Mouse (Mus musculus): ENCODE results near the gene Gpn1. TPM values are rescaled to one million over a fixed set of nuclear protein-coding genes. Genes with fewer than 3 reads are reported as not detected.

Gpn1 gene
- polyA plus RNA-seq, 1 experiment from 2014 or later: 52.7 TPM

Other genes starting within 250 kb of the Gpn1 start
- gene Krtcap3, start 243.1 kb upstream of the Gpn1 start, polyA plus RNA-seq (2014; fragmentation: Nextera tagmentation; extraction: Ambion mirVana): 7.1 and 7.7 TPM in 2 replicates
- 22.7 and 30.7 TPM in 2 replicates for gene Ift172, start 203.6 kb upstream of the Gpn1 start, polyA plus RNA-seq (2014; fragmentation: Nextera tagmentation; extraction: Ambion mirVana)
- gene Fndc4, start 198.7 kb upstream of the Gpn1 start, polyA plus RNA-seq (2014; fragmentation: Nextera tagmentation; extraction: Ambion mirVana): 22.3 and 28.5 TPM in 2 replicates
- 0.51 and 0.60 TPM in 2 replicates for gene Gckr, start 197.3 kb upstream of the Gpn1 start, polyA plus RNA-seq (2014; fragmentation: Nextera tagmentation; extraction: Ambion mirVana)
- gene Zfp512, start 42.3 kb upstream of the Gpn1 start, polyA plus RNA-seq (2014; fragmentation: Nextera tagmentation; extraction: Ambion mirVana): 34.4 and 44.0 TPM in 2 replicates
- gene 4930548H24Rik, start 9.0 kb upstream of the Gpn1 start, polyA plus RNA-seq (2014; fragmentation: Nextera tagmentation; extraction: Ambion mirVana): 0.08 TPM in 1 of 2 replicates, not detected in the other
- 22.5 and 25.2 TPM in 2 replicates for gene Slc4a1ap, start 32.3 kb downstream of the Gpn1 start, polyA plus RNA-seq (2014; fragmentation: Nextera tagmentation; extraction: Ambion mirVana)
- gene Supt7l, start 33.1 kb downstream of the Gpn1 start, polyA plus RNA-seq (2014; fragmentation: Nextera tagmentation; extraction: Ambion mirVana): 17.0 and 17.1 TPM in 2 replicates
- 323 and 328 TPM in 2 replicates for gene Mrpl33, start 102.2 kb downstream of the Gpn1 start, polyA plus RNA-seq (2014; fragmentation: Nextera tagmentation; extraction: Ambion mirVana)
- gene Rbks, start 202.9 kb downstream of the Gpn1 start, polyA plus RNA-seq (2014; fragmentation: Nextera tagmentation; extraction: Ambion mirVana): 4.9 and 7.7 TPM in 2 replicates
- 42.9 and 57.8 TPM in 2 replicates for gene Babam2, start 202.9 kb downstream of the Gpn1 start, polyA plus RNA-seq (2014; fragmentation: Nextera tagmentation; extraction: Ambion mirVana)

Data from heart, embryonic 11.5 days (tissue).